Mouse (Mus musculus): ENCODE measurements around the gene Pik3cb.

DNA sequence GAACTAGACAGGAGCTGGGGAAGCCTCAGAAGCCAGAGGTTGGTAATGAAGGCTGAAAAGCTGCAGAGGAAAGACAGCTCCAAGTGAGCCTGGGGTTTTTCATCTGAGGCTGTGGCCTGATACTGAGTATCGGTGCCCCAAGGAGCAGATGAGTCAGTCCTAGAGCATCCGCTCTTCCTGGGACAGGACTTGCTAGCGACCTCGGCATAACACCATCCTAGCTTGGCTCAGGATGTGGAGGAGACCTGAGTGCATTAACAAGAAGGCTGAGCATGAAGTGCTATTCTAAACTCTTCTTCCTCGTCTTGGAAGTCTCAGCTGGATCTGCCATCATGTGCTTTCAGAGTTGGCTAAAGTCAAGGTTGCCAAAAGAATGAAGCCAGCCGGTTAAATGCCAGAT is 25.5 kb upstream of the Pik3cb start:
- TF ChIP-seq POLR2A (IDR thresholded peaks at IDR 0.05; ENCODE audit: control insufficient read depth in 1 of 2, insufficient read depth in 1 of 2, low read depth in 1 of 2, low read length in 2 of 2, poor library complexity in 1 of 2) (no peak), SIN3A (IDR thresholded peaks at IDR 0.05; ENCODE audit: low read length) (no peak), MAFK (IDR thresholded peaks at IDR 0.05; ENCODE audit: borderline replicate concordance, low read depth, low read length) (no peak), NRF1 (IDR thresholded peaks at IDR 0.05; ENCODE audit: insufficient read depth, low read depth, low read length, poor library complexity, severe bottlenecking) (no peak), GATA1 (IDR thresholded peaks at IDR 0.05; ENCODE audit: low read depth, low read length) (no peak), CTCF (IDR thresholded peaks at IDR 0.05 in 2 of 3, conservative IDR thresholded peaks at IDR 0.05 in 1 of 3; ENCODE audit: control insufficient read depth in 1 of 3, insufficient read depth in 1 of 3, low read depth in 2 of 3, low read length in 3 of 3, poor library complexity in 1 of 3, severe bottlenecking in 1 of 3) (no peak), POLR2AphosphoS5 (IDR thresholded peaks at IDR 0.05; ENCODE audit: borderline replicate concordance, low read depth, low read length) (no peak), MYC (IDR thresholded peaks at IDR 0.05; ENCODE audit: low read depth, low read length) (no peak), TAL1 (IDR thresholded peaks at IDR 0.05; ENCODE audit: low read length) (no peak), EP300 (IDR thresholded peaks at IDR 0.05; ENCODE audit: low read depth in 1 of 2, low read length in 2 of 2) (no peak), ZMIZ1 (IDR thresholded peaks at IDR 0.05; ENCODE audit: low read depth, low read length) (no peak), RAD21 (IDR thresholded peaks at IDR 0.05; ENCODE audit: low read depth, low read length) (no peak), JUND (IDR thresholded peaks at IDR 0.05; ENCODE audit: low read depth, low read length) (no peak), RCOR1 (IDR thresholded peaks at IDR 0.05; ENCODE audit: low read depth, low read length) (no peak)

Data from MEL (cell line).